Mouse (Mus musculus) heart, adult 18-20 months (tissue): ENCODE results near the gene Mpl. TPM values are rescaled to one million over a fixed set of nuclear protein-coding genes. Genes with fewer than 3 reads are reported as not detected.

Experiments used
- DNase-seq, 2 experiments: peaks; one replicate each; pipeline ENCODE4 v3.0.0; 2021 to 2022; ENCODE audit warnings: mixed read lengths in 1 of 2
- long read RNA-seq, 2 experiments: library from polyadenylated mRNA; stranded (forward); transcript quantifications; one replicate each; pipeline ENCODE4 v2.0.0; 2021
- total RNA-seq, 2 experiments: library from RNA; stranded (reverse); gene quantifications; 2 replicates each; pipeline ENCODE4 v1.2.3; 2021

The Mpl gene
- under 1 TPM; 0.15 to 0.22 TPM for total RNA-seq
- long read RNA-seq, experiment 1: 0 reads
- long read RNA-seq, experiment 2: 0 reads

DNA sequence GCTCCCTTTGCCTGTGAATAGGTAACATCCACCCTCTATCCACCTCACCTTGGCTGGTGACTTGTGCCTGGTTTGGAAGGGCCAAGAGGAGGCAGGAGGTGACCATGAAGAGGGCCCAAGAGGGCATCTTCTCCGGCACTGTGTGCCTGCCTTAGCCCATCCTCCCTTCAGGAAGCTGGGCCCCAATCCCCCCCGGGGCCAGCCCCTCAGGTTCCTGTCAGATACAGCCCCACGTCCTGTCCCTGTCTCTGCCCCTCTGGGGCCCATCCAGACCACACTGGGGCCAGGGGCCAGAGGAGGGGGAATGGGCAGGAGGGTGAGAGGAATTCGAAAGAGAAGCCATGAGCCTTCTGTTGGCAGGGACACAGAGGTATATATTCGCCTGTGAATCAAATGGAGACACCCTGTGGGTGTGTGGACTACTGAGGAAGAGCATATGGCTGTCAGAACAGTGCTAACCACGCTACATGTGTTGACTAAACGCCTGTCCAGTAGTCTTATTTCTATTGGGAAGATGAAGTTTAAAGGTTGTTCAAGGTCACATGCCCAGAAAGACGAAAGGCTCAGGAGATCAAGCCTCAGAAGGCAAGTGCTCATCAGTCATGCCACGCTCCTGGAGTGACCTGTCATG is at the start of gene Mpl:
TSS of gene Mpl (minus strand) at position 169 of the 631 bp plus-strand sequence.
- DNase-seq: no peak

DNA sequence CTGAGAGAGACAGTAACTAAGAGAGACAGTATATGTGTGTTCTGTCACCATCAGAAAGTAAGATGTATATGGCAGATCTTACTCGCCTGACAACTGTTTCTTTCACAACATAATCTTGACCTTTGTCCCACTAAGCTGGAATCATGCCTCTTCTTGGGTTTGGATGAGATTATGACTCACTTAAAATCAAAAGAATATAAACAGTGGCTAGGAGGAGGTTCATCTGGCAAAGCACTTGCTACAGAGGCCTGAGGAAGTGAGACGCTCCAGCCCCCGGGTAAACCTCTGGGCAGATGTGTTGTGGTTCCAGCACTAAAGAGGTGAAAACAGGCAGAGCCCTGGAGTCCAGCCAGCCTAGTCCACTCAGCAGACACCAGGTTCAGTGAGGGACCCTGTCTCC is 48.2 kb upstream of the Mpl start:
- DNase-seq: peak; percentile 25 to 63

DNA sequence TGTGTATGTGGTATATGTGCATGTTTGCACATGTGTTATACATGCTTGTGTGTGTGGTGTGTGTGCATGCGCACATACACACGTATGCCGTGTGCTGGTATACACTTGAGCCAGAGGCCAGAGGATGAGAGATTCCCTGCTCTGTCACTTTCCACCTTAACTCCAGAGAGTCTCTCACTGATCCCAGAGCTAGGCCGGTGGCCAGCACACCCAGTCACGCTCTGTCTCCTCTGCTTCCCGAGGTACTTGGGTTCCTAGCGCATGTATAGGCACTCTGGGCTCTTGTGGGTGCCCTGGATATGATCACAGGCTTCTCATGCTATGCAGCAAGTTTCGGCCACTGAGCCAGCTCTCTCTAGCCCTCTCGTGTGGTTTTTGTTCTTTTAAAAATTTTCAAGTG is 43.5 kb upstream of the Mpl start:
- no peak for DNase-seq

DNA sequence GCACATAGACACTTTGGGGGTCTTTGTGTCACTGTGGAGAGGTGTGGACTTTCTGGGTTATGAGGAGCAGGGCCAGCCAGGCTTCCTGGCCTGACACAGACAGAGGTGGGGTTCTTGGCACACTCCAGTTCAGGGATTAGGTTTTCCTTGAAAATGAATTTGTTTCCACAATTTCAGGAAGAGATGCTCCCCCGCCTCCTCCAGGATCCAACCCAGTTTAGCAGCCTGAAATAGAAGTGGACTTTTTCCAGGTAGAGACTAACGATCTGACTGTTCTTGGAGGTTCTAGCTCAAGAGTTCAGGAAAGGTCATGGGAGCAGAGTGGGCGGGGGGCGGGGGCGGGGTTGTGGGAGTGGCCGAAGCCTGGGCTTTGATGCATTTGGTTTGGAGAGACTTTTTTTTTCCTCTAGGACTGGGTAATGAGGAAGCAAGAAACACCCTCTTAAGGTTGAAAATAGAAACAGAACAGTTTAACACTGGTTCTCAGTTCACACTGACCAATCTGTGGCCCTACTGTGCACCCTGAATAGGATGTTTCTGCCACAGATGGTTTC is 42.9 kb upstream of the Mpl start:
- peak; percentile 58 to 85 for DNase-seq

DNA sequence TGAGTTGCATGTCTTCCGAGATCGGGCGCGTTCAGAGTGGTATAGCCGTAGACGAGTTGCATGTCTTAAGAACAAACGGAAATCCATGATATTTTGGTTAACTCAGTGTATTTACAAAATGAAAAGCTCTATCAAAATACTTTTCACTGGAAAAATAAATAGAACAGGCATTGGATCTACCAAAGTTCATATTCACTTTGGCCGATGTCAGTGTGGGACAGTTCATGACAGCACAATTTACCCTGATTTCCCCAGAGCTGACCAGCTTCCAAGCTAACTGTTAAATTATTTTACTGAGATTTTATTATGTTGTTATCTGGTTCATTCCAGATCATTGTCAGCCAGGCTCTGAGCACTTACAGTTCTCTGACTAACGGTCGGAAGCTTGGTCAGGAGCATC is 33.1 kb upstream of the Mpl start:
- no peak for DNase-seq

DNA sequence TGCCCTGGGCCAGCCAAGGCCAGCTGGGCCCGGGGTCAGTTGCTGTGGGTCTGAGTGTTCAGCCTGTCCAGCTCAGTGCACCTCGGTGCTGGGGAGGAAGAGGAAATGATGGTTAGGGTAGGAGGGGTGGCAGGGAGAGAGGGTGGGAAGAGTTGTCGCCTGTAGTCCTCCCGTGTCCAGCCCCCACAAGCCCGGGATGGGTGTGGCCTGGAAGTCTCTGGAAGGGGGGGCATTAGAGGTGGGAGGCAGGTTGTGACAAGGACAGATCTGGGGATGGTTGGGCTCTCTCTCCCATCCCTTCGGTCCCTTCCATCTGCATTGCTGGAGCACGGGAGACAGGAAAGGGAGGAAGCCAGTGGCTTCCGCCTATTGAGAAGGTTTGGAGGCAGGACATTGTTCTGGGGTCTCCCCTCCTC is 32.4 kb upstream of the Mpl start, which contains the start of gene Tie1:
TSS of gene Tie1 (minus strand) at position 345 of the 416 bp plus-strand sequence.
- DNase-seq: peak; percentile 78 to 94

DNA sequence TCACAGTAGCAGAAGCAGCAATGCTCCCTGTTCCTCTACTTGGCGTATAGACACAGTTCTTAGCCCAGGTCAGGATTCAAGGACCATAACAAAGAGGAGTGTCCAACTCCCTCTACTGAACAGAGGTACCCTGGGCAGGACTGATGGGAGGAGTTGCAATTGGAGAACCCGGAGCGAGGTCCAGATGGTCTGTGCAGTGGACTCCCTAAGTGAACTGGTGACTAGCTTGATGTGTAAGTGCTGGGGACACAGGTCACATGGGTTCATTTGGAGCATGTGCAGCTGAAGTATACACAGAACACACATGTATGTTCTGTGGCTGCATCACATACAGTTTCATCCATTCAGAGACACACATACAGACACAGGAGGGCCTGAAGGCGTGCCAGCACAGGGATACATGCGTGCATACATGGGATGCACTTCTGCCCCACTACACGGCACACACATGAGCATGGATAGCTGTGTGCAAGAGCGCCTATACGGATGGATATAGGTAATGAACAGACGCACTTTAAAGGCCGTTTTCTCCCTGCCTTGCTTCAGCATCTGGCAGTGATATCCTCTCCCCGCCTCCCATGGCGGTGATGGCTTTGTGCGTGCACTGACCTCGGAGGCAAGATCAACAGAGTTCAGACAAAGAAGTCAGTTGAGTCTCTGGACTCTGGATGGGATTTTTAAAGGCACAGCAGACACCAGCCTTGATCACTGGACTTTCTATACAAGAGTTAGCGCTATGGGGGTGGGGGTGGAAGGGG is 19.6 kb upstream of the Mpl start:
- no peak for DNase-seq

DNA sequence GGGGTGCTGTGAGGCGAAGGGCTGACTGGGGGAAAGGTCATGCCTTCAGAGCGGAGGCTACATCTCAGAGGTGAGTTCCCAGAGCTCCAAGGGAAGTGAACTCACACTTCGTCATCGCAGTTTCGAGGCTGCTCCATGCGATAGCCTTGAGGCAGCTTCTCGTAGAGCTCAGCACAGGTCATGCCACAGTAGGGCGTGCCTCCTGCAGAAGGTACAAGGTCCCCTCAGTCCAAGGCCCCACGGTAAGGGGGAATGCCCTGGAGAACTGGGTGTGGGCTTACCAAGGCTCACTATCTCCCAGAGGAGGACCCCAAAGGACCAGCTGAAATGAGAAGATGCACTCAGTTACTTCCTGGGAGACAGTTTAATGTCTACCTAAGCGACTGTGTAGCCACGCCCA is 15.4 kb upstream of the Mpl start:
- no peak for DNase-seq

DNA sequence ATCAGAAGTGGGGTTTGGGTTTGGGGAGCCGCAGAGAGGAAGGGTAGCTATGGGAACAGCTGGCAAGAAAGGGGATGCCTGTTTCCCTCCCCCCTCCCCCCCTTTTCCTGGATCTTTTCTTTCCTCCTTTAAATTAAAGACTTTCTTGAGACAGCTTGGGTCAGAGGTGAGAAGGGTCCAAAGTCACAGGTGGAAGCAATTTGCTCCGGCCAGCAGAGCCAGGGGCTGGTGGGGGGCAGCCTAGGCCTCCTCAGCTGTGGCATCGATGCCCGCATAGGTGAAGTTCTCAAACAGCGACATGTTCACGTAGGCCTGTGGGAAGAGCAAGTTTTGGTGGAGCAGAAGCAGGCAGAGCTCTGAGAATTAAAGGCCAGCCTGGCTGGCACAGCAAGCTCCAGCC is 14.0 kb upstream of the Mpl start:
- no peak for DNase-seq

DNA sequence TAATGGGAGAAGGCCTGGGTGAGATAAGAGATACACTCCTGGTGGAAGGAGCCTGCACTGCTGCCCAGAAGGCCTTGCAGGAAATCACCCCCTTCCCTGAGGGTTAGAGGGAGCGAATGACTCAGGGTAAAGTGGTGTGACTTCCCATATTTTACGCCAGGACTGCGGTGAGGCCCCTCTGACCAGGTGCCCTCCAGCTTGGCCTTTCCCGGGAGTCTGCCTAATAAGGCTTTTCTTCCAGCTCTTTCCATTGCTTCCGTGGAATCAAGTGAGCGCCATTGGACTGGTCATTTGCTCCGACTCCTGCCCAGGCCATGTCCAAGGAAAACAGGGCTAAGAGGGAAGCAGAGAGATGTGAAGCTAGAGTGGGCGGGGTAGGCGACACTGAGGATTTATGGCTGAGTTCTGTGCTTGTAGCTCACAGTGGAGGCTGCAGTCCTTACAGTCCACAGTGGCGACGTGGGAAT is 8.4 kb upstream of the Mpl start:
- peak; percentile 27 to 44 for DNase-seq

DNA sequence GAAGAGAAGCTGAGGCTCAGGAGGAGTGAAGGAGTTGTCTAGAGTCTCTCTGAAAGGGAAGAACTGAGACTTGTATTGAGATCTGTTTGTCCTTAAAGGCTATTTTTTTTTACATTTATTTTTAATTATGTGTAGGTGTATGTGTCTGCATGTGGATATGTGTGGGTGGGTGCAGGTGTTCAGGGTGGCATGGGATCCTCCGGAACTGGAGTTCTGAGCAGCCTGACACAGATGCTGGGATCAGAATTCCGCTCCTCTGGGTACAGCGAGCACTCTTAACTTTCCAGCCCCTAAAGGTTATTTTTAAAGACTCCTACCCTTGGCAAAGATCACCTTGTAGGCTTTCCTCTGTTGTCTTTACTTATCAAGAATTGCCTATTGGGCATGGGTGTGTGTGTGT is 7.6 kb upstream of the Mpl start:
- no peak for DNase-seq

DNA sequence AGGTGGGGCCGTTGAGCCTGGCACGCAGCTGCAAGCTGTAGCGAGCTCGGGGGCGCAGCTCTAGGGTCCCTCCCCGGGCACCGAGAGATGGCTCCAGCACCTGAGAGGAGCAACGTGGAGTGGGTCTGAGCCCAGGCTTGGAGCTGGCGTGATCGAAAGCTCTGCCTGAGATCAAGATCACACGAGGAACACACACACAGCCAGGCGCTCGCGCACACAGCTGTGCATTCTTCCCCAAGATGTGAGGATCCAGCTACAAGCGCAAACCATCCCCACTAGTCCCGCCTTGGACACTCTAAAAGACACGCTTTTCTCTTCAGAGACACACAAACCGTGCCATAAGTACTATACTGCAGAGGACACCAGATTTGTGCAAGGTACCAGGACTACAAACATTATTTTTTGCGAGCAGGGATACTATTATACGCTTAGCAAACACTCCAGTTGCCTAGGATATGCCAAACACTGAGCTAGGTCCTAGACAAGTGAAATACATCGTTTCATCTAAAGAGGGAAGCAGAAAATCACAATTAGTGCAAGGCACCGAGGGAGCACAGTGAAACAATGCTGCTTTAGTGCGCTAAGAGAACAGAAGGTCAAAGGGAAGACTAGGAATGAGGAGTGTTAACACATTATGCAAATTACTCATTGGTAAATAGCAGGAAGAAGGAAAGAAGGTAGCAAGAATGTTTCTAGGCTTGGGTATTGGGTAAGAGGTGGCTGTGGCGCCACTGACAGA is 10.7 kb downstream of the Mpl start:
- no peak for DNase-seq

DNA sequence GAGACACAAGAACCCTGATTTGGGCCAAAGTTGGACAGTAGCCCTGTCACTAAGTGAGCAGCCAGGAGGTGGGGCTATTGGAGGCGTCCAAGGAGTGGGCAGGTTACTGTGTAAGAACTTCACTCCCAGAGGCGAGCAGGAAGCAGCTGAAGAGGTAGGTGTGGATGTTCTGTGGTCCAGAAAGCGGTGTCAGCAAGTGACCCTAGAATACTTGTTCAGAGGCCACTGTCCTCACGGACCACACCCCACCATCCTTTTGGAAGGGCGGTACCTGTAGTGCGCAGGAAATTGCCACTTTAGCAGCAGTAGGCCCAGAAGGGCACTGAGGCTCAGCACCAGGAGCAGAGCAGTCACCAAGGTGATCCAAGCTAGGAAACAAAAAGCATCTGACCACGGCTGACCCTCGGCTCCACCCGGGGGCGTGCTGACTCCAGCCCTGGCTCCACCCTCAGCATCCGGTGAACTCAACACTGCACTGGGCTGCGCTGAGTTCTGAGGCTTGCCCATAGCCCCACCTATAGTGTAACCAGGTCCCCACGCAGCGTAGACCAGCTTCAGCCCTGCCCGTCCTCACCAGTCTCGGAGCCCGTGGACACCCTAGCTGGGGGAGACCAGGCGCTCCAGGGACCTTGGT is 11.4 kb downstream of the Mpl start:
- DNase-seq: peak; percentile 66 to 77

DNA sequence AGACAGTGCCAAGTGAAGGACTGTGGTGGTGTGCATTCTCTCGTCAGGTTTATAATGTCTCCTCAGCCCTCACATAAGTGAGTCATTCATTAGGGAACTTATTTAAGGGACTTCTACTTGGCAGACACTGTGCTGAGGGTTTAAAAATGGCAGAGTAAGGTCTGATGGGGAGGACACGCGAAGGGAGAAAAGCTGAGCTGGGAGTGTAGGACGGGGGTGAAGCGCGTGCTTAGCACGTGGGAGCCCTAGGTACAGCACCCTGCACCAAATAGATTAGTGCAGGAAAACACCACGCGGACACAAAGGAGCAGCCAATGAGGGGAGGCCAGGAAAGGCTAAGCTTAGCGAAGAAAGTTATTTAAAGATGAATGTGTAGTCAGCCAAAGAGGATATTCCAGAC is 12.2 kb downstream of the Mpl start:
- no peak for DNase-seq

DNA sequence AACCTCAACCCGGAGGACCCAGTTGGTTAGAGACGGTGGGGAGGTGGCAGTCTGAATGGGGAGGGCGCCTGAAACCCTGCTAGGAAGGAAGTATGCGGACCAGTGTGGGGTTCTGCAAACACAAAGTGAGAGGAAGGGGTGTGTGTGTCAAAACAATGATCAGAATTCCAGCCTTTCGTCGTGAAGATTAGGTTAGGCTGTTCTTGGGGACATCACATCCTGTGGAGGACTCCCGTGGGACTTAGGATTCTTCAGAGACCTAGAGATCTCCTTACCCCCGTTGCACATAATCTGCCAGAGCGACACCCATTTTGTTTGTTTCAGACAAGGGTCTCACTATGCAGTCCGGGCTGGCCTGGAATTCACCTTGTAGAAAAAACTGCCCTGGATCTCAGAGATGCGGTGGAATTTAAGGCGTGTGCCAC is 19.5 kb downstream of the Mpl start:
- peak; percentile 45 to 55 for DNase-seq

DNA sequence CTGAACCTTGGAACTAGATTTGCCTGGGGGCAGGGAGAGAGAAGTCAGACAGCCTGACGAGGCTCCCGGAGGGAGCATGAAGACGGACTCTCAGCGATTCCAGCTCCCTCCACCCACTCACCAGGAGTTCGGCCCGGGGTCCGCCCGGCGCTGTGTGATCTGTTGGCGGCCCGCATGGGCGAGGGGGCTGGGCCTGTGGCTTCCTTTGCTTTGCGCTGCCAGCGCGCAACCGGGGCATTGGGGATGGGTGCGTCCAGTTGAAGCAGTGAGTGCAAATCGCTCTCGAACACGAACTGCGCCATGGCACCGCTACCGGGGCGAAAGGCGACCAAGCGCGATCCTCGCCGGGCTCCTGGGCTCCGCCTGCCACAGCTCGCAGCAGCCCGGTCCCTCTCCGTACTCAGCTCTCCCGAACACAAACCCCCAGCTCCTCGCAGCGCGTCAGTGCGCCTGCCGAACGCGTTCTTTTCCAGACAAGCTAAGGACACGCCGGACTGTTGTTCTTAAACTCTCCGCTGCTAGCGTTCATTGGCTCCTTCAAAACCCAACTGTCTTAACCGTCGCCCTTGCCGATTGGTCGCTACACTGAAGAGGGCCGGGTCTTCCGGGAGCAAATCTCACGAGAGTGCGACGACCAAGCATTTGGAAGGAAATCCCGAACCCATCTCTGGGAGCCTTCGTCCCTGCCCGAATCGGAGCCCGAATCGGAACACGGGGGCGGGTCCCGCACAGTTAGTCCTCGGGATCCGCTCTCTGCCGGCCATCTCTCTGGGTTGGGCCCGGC is 20.3 kb downstream of the Mpl start, which contains the start of gene Cdc20:
TSS of gene Cdc20 (minus strand) at position 533 of the 784 bp plus-strand sequence.
- peak; percentile 91 to 95 for DNase-seq

DNA sequence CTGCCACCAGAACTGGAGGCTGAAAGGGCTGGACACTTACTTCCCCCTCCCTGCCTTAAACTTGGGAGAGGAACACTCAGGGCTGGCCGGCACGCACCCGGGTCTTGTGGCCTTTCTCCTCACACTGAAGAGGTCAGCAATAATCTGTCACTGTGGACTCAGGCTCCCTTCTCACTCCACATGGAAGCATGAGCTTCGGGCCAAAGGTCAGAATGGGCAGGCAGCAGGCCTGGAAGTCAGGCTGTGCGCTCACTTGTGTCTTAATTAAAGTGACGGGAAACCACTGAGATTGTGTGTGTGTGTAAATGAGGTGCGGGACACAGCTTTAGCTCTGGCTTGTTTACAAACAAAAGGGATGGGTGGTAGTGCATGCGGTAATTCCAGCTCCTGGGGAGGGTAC is 25.0 kb downstream of the Mpl start:
- DNase-seq: no peak

DNA sequence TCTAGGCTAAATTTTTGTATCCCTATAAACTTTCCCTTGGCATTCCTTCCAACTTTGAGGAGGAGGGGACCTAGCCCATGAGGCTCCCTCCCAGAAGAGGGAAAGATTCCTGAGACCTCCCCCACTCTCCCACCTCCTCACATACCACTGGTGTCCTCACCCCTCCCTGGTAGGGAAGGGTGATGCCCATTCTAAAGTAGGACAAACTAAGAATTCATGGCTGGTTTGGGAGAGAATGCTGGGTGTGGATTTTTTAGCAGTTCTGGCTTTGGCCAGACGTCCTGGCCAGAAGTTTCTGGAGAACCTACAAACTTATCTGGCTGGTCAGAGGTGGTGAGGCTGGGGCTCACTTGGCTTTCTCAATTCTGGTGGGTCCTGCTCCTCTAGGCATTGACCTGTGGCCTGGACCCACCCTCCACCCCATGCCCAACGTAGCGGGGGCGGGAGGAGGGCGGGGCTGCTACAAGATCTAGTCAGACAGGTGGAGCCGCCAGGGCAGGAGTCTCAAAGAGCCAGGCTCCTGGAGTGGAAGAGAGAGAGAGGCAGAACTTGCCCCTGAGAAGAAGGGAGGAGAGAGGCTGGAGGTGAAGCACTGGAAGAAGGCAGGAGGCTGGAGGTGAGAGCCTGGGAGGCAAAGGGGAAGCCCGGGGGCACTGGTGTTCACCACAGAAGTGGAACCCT is 28.0 kb downstream of the Mpl start:
- peak; percentile 23 to 30 for DNase-seq

DNA sequence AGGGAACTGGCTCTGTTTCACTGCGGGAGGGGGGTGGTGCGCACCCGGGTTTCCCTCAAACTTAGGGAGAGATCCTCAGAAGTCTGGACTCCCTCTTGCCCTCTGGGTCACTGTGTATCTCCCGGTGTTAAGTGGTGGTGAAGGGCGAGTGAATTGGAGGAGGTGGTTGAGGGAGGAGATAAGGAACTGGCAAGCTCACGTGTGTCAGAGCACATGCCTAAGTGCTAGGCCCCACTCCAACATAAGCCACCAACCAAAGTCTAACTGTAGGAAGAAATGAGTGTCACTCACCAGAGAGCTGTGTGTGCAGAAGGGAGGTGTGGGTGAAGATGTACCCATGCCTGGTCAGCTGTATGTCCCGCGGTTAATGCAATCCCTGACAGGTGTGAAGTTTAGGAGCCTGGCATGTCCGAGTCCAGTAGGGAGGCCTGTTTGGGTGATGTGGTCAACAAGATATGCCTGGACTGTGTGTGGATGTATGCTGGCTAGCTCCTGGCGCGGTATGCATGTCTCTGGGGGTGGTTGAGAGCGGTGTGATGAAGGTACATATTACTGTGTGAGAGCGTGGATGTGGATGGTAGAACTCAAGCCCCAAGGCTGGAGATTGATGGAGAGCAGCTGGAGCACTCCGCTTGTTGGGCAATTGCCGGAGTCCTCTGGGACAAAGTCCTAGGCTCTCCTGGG is 28.6 kb downstream of the Mpl start:
- peak; percentile 47 to 65 for DNase-seq
